Comparison of ENCODE assay signal across 8 mouse cellular contexts in the genomic region with DNA sequence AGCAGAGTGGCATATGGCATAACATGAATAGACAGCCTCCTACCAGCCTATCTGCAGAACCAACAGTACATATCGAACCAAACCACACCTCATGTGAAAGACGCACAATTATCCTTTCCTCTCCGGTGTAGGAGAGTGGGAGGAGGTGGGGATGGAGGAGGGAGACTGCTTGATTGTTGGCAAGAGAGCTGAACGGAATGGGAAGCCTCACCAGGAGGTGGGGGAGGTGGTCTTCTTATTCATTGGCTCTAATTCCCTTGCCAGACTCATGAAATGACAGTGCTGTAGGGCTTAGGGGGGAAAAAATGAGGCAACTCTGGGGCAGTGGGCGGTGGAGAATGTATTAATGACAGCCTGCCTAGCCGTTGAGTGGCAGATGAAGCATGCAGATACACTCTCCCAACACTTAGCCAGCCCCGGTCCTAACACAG.
DNase-seq lines count a peak whose midpoint lies in the region; ATAC-seq and TF ChIP-seq lines count a peak whose summit lies in the region.
"Had no signal": no experiment of that assay in that cellular context is flagged by ENCODE, and none has a peak within 500 bp of the region (broad histone marks: within the 10 kb centered on the region; RNA-seq: fewer than 3 reads in every experiment).

No protein-coding gene starts in this region.

- H3K27ac ChIP-seq in lung, postnatal 0 days (ENCODE audit: low read length), result no peak overlapping the region
- H3K27ac ChIP-seq: limb, embryonic 12.5 days had no signal

- peak; percentile 43; the same call in 1 of the 2 replicates for ATAC-seq in lung, postnatal 0 days

- DNase-seq in lung, postnatal 0 days (ENCODE audit: low spot score), result peak; percentile 12
- DNase-seq in lung, postnatal 10 days, result no peak
- peak; percentile 14 to 54 for DNase-seq in frontal cortex, postnatal 10 days (ENCODE audit: low spot score in 2 of 2)
- DNase-seq in left cerebral cortex, adult 11 months (ENCODE audit: low spot score), result peak; percentile 15
- DNase-seq in right cerebral cortex, postnatal 25 days, result peak; percentile 58
- no peak for DNase-seq in gastrocnemius, postnatal 4 days (ENCODE audit: low spot score in 2 of 2)
- no peak for DNase-seq in adrenal gland, adult 18-20 months (ENCODE audit: low spot score in 2 of 2)

- no peaks in the 10 kb centered on the region for H3K27me3 ChIP-seq in lung, postnatal 0 days (replicated peaks; ENCODE audit: insufficient read depth, low read length)
- H3K27me3 ChIP-seq: limb, embryonic 12.5 days had no signal

- no peak overlapping the region for H3K9ac ChIP-seq in lung, postnatal 0 days (replicated peaks; ENCODE audit: low read depth)
- H3K9ac ChIP-seq: limb, embryonic 12.5 days had no signal

- no peak for TF ChIP-seq CTCF in lung, postnatal 0 days (IDR thresholded peaks at IDR 0.05)

- 29% methylated on average over 7 of the region's 7 CpGs for WGBS in lung, postnatal 0 days

- no peaks in the 10 kb centered on the region for H3K36me3 ChIP-seq in lung, postnatal 0 days (ENCODE audit: insufficient read depth, low read length)
- H3K36me3 ChIP-seq: limb, embryonic 12.5 days had no signal

- no peak for TF ChIP-seq EP300 in lung, postnatal 0 days (IDR thresholded peaks at IDR 0.05)

- H3K4me1 ChIP-seq in lung, postnatal 0 days (ENCODE audit: insufficient read depth, low read depth, low read length), result no peaks in the 10 kb centered on the region

- no peak overlapping the region for H3K4me3 ChIP-seq in lung, postnatal 0 days (ENCODE audit: low read depth, low read length)
- H3K4me3 ChIP-seq: limb, embryonic 12.5 days had no signal

- H3K9me3 ChIP-seq in lung, postnatal 0 days (ENCODE audit: low read length), result no peaks in the 10 kb centered on the region
- H3K9me3 ChIP-seq: limb, embryonic 12.5 days had no signal

- no peak overlapping the region for H3K4me2 ChIP-seq in lung, postnatal 0 days (replicated peaks; ENCODE audit: low read depth, low read length)
- H3K4me2 ChIP-seq: limb, embryonic 12.5 days had no signal

Comparison
In these comparisons a context has a peak if more than half of its experiments do, and no peak if none do; other contexts are left out.
1. DNase-seq: peak in lung, postnatal 0 days (single experiment), frontal cortex, postnatal 10 days (2 of 2), left cerebral cortex, adult 11 months (single experiment) and right cerebral cortex, postnatal 25 days (single experiment); none in lung, postnatal 10 days (single experiment), gastrocnemius, postnatal 4 days (0 of 2) and adrenal gland, adult 18-20 months (0 of 2).